17 mouse cellular contexts compared by ENCODE assay signal in genomic region chr17:64138036-64138717, GRCm38 (mm10).
DNase-seq lines count a peak whose midpoint lies in the region; ATAC-seq and TF ChIP-seq lines count a peak whose summit lies in the region.
"Had no signal": no experiment of that assay in that cellular context is flagged by ENCODE, and none has a peak within 500 bp of the region (broad histone marks: within the 10 kb centered on the region; RNA-seq: fewer than 3 reads in every experiment).

No protein-coding gene starts in this region.

- ATAC-seq in heart, embryonic 11.5 days (replicated peaks; ENCODE audit: insufficient number of reproducible peaks, low FRiP score, low TSS enrichment), result no peak
- peak; percentile 57; the same call in 1 of the 2 replicates for ATAC-seq in lung, embryonic 15.5 days (ENCODE audit: borderline replicate concordance, extremely low read depth, low FRiP score, low TSS enrichment)
- ATAC-seq: forebrain, embryonic 15.5 days had no signal

- 73% methylated on average over 8 of the region's 8 CpGs for WGBS in heart, embryonic 11.5 days (ENCODE audit: insufficient replicate concordance)
- WGBS in lung, embryonic 15.5 days, result 64% methylated on average over 8 of the region's 8 CpGs
- 75% methylated on average over 8 of the region's 8 CpGs for WGBS in lung, adult 2 months

- TF ChIP-seq CTCF in lung, adult 2 months (IDR thresholded peaks at IDR 0.05; ENCODE audit: insufficient read depth, low read length), result no peak

- H3K4me1 ChIP-seq in heart, embryonic 11.5 days (ENCODE audit: control insufficient read depth, insufficient read depth, low read length), result peaks cover 16% of the 10 kb centered on the region
- H3K4me1 ChIP-seq in lung, embryonic 15.5 days, result no peaks in the 10 kb centered on the region
- H3K4me1 ChIP-seq in lung, adult 2 months (ENCODE audit: control insufficient read depth, insufficient read depth, low read length), result peaks cover 4% of the 10 kb centered on the region
- H3K4me1 ChIP-seq: embryonic facial prominence, embryonic 12.5 days had no signal

- H3K9me3 ChIP-seq in heart, embryonic 11.5 days (replicated peaks; ENCODE audit: control insufficient read depth, low read length), result no peaks in the 10 kb centered on the region
- no peaks in the 10 kb centered on the region for H3K9me3 ChIP-seq in lung, embryonic 15.5 days
- H3K9me3 ChIP-seq: embryonic facial prominence, embryonic 12.5 days; forebrain, embryonic 15.5 days; heart, embryonic 13.5 days; hindbrain, embryonic 12.5 days had no signal

- H3K36me3 ChIP-seq in heart, embryonic 11.5 days (ENCODE audit: control insufficient read depth, insufficient read depth, low read length), result 0 out of 2 replicates have a peak, but pooled peaks cover 3% of the 10 kb centered on the region
- H3K36me3 ChIP-seq in lung, embryonic 15.5 days, result no peaks in the 10 kb centered on the region

- no peak overlapping the region for H3K4me3 ChIP-seq in heart, embryonic 11.5 days (ENCODE audit: low read depth, low read length)
- no peak overlapping the region for H3K4me3 ChIP-seq in lung, embryonic 15.5 days
- H3K4me3 ChIP-seq in lung, adult 2 months (replicated peaks; ENCODE audit: extremely low read depth, low read depth, low read length), result no peak overlapping the region
- H3K4me3 ChIP-seq: embryonic facial prominence, embryonic 12.5 days; forebrain, embryonic 15.5 days; heart, embryonic 13.5 days; hindbrain, embryonic 12.5 days had no signal

- H3K4me2 ChIP-seq in heart, embryonic 11.5 days, result no peak overlapping the region
- no peak overlapping the region for H3K4me2 ChIP-seq in lung, embryonic 15.5 days
- H3K4me2 ChIP-seq: embryonic facial prominence, embryonic 12.5 days; forebrain, embryonic 15.5 days; heart, embryonic 13.5 days; hindbrain, embryonic 12.5 days had no signal

- no peak for TF ChIP-seq POLR2A in lung, adult 2 months (IDR thresholded peaks at IDR 0.05; ENCODE audit: borderline replicate concordance, extremely low read depth, low read depth, low read length)

- H3K9ac ChIP-seq in heart, embryonic 11.5 days (ENCODE audit: low read depth, low read length), result no peak overlapping the region
- no peak overlapping the region for H3K9ac ChIP-seq in lung, embryonic 15.5 days
- H3K9ac ChIP-seq: embryonic facial prominence, embryonic 12.5 days; forebrain, embryonic 15.5 days; heart, embryonic 13.5 days; hindbrain, embryonic 12.5 days had no signal

- no peaks in the 10 kb centered on the region for H3K27me3 ChIP-seq in heart, embryonic 11.5 days (ENCODE audit: control insufficient read depth, insufficient read depth, low read length)
- H3K27me3 ChIP-seq in lung, embryonic 15.5 days, result no peaks in the 10 kb centered on the region
- H3K27me3 ChIP-seq: embryonic facial prominence, embryonic 12.5 days; forebrain, embryonic 15.5 days; heart, embryonic 13.5 days; hindbrain, embryonic 12.5 days had no signal

- peak; percentile 25 for DNase-seq in heart, adult 11 months
- no peak for DNase-seq in lung, adult 2 months
- peak; percentile 32 for DNase-seq in right cerebral cortex, adult 18-20 months
- DNase-seq in right cerebral cortex, postnatal 10 days (ENCODE audit: low spot score in 2 of 2), result no peak
- no peak for DNase-seq in spleen, adult 12 weeks (ENCODE audit: low spot score)
- DNase-seq: adrenal gland, postnatal 10 days; cerebellum, adult 11-12 months; cerebellum, adult 9-10 months; cerebellum, postnatal 25 days; gastrocnemius, postnatal 14 days; heart, postnatal 36 days had no signal

- no peak overlapping the region for H3K27ac ChIP-seq in heart, embryonic 11.5 days (ENCODE audit: low read depth, low read length)
- H3K27ac ChIP-seq in lung, embryonic 15.5 days, result peak overlapping the region; percentile 41; the same call in 1 of the 2 replicates
- H3K27ac ChIP-seq: embryonic facial prominence, embryonic 12.5 days; forebrain, embryonic 15.5 days; heart, embryonic 13.5 days; hindbrain, embryonic 12.5 days had no signal

Comparison
In these comparisons a context has a peak if more than half of its experiments do, and no peak if none do; other contexts are left out.
1. DNase-seq: peak in heart, adult 11 months (single experiment) and right cerebral cortex, adult 18-20 months (single experiment); none in lung, adult 2 months (single experiment), right cerebral cortex, postnatal 10 days (0 of 2) and spleen, adult 12 weeks (single experiment).